Mouse (Mus musculus) c-Kit-positive CD71-negative TER-119-negative erythroid progenitor cells, embryonic 14.5 days (primary cell): ENCODE measurements around the gene Gnb1.
A peak's percentile ranks its signal among the peaks of the same experiment; 100 is the strongest.

Experiments
- DNase-seq: peaks from one replicate; pipeline ENCODE4 v3.0.0-alpha.2; 2013; ENCODE audit warnings: low read depth

Gnb1 gene

DNA sequence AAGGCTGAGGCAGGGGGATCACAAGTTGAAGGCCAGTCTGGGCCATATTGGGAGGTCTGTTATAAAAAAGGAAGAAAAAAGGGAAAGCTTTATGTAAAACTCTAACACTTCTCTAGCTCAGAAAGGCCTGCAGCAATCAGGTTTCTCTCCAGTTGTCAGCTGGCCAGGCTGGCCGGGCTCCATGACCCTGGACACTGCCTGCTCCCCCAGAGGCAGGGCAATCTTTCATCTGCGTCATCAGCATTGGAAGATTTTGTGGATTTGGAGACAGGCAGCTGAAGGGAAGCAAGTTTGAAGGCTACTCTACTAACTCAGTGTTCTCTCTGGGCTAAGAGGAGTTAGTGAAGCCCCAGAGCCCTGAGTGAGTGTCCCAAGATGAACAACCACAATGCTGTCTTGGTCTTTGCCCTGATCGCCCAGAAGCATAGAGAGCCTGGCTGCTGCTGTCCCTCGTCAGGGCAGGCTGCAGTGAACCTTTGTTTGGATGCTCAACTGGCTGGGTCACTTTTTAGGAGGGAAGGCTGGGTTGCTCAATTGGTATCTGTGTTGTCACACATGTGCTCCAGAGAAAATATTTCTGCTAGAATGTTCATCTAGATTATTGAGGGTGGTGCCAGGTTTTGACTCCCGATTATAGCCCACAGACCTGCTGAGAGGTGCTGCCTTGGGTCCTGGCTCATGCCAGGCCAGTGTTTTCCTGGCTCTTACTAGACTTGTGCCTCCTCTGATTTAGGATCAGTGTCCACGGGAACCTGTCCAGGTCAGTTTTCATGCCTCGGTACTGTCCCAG lies 87.4 kb downstream of the Gnb1 start:
- DNase-seq, result no peak

DNA sequence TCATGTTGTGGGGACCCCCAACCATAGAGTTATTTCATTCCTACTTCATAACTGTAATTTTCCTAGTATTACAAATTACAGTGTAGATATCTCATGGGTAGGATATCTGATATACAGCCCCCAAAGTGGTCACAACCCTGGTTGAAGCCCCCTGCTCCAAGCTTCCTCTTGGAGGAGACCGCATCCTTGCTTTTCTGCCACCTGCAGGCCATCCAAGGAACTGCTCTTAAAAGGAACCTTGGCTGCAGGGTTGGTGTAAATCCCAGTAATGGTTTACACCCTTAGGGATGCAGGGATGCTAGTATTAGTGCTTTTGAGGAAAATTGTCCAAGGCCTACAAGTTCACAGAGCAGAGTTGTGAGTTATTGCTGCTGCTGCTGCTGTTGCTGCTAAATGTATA lies 89.3 kb downstream of the Gnb1 start:
- DNase-seq, result no peak

DNA sequence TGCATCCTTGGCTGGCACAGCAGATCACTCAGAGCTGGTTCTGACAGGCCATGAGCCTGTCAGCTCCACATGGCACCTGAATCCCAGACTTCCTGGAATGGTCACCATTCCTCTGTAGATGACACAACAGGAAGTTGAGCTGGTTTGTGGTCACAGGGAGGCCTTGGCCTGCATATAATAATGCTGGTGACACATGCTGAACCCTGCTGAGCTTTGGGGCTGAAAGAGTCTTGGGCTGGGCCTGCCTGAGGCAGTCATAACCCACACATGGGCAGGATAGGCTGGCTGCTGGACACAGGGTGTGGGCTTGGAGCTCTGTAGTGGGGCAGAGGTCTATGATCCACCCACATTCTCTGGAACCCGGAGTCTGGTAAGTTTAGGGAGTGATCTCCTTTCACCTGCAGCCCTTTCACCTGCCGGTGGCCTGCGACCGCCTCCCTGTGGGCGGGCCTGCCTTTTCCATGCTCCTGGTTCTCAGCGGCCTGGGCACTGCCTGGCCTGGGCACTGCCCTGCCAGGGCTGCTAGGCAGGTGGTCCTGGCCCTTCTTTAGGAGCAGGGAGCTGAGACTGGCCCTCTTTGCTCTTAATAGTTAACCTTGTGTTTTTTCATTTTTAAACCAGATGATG lies 91.2 kb downstream of the Gnb1 start:
- no peak for DNase-seq

DNA sequence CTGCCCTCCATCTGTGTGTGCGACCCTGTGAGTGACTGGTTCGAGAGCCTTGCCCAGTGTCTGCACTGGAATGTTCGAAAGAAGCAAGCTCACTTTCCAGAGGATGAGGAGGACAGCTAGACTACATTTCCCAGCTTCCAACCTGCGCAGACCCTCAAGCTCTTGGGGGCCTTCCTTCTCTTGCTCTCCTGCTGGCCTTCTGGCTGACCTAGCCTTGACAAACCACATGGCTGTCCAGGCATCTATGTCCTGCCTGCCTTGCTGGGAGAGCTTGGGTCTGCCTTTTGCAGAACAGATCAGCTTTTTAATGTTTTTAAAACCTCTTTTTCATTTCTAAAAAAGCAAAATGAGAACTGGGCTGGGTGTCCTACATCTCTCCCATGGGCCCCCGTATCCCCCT lies 98.2 kb downstream of the Gnb1 start:
- no peak for DNase-seq

DNA sequence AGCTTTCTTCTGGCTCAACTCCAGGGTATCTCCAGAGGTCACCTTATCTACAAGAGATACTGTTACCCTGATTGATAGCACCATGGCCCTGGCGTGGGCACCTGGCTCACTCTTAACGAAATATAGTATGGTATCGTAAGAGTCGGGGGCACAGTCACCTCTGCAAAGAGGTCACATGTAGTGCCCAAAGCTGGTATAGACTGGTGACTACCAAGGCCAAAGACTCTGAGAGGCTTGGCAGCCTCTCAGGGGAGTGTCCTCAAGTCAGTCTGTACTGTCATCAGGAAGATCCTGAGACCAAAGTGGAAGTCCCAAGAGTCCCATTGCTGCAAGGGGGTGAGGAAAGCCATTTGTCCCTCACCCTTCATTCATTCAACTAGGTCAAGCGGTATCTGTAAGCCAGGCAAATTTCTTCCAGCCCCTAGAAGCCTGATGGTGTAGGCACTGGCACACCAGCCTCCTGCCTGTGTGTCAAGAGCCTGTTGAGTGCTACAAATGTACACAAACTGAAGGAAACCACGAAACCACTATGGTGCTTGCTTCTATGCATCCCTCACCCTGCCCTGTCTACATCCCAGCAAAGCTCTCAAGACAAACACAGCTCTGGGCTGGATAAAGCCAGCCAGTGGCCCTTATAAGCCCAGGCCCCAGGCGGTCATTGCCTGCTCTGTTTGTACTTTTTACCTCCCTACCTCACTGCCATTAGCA lies 100.0 kb downstream of the Gnb1 start:
- DNase-seq, result no peak

DNA sequence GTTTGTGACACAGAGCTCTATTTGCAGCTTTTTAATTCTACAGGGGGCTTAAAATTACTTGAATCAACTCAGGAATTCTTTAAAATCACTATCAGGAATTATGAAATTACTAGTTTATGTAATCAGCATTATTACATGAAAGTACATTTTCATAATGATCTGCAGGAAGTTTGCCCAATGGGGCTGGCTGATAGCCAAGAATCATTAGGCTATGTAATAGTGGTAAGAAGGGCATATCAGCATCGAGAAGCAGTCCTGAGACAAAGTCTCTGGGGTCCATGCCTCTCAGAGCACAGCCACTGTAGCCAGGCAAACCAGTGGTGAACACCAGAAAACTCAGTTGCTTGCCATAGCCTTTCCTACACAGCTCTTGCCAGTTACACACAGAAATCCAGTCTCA lies 102.6 kb downstream of the Gnb1 start:
- no peak for DNase-seq

DNA sequence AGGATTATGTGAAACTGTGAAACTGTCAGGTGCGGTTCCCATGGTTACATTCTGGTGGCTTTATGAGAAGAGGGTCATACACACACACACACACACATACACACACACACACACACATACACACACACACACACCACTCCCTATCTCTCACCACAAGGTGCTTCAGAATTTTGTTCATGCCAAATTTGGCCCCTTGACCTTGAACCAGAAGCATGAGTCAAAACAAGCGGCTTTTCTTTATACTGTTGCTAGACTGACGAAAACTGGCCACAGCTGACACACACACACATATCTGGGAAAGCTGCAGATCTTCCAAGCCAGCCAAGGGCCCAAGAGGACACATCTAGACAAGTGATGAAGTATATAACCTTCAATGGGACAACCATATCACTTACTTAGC lies 104.6 kb downstream of the Gnb1 start:
- no peak for DNase-seq

DNA sequence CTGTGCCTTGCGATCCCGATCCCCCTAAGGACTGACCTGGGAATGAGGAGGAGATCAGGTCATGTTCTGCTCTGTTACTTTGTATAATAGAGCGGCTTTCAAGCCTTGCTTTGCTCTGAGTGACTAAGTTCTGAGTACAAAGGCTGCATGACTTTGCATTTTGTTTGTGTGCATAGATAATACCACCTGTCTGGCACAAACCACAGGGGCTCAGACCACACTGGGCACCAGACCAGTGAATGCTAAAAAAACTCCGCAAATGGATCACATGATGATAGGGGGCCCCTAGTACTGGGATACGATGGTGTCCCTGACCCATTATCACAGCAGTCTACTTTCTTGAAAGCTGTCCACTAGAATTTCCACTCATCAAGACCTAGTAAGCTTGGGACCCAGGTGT lies 105.4 kb downstream of the Gnb1 start:
- DNase-seq, result no peak

DNA sequence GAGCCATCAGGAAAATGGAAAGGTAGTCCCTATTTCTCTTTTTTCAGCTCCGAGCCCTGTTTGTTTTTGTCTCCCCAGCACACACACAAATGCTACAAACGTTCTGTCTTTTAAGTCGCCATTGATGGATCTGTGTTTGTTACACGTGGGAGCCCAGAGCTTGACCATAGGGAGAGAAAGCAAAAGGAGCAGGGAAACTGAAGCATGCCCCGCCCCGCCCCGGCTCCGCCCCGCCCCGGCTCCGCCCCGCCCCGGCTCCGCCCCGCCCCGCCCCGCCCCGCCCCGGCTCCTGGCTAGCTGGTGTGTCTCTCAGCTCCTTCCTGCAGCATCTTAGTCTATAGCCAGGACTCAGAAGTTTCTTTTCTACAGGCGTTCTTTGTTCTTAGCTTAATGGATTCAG lies 107.4 kb downstream of the Gnb1 start:
- no peak for DNase-seq

DNA sequence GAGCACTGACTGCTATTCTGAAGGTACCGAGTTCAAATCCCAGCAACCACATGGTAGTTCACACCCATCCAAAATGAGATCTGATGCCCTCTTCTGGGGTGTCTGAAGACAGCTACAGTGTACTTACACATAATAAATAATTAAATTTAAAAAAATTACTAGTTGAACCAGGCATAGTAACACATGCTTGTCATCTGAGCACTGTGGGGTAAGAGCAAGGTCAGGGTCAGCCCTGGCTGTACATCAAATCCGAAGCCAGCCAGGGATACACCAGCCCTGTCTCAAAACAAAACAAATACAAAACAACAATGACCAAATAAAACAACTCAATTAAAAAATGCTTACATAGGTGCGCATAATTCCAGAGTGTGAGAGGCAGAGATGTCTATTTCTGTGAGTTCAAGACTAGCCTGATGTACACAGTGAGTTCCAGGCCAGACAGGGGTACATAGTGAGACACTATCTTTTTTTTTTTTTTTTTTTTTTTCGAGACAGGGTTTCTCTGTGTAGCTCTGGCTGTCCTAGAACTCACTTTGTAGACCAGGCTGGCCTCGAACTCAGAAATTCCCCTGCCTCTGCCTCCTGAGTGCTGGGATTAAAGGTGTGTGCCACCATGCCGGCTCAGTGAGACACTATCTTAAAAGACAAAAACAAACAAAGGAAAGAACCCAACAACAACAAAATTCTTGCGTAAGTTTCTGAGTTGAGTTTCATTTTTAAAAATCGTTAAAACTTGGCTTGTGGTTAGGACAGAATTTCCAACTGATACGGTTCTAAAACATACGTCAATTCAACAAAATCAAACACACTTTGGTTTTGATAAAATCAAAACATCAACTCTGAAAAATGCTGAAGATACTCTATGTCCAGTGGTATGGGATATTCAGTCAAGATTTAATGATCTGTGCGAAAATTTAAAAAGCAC lies 109.0 kb downstream of the Gnb1 start:
- DNase-seq, result no peak

DNA sequence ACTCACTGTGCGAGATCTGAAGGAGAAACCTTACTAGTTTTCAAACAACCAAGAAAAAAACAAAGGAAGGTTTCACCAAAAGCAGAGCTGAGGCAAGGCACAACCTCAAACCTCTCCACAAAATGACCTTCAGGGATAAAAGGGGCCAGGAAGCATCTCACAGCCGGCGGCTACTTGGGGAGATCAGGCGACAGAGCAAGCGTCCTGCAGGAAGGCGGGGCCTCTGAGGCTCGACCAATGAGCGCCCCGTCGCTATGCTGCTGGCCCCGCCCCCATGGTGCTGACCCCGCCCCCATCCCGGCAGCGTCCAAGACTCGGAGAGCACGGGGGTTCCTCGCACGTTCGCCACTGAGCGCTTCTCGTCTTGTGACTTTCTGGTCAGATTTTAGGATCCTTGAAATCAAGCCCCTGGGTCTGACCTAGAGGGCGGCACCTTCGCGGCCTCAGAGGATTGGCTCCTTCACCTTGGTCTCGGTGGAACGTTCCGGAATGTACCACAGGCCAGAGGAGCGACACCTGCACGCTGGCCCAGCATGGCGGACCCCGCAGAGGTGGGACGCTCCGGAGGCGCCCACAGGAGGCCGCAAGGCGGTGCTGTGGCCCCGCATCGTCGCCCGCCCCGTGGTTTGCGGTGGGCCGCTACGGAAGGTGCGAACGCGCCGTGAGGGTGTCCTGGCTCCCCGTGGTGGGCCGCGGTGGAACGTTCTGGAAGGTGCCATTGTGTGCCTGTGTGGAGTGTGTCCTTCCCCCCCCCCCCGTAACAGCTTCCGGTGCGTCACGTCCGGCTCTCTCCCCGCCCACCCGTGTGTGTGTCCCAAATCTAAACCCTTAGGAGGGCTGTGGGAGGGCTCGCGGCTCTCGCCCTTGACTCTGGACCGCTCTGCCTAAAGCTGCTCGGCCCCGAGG lies 110.2 kb downstream of the Gnb1 start, which contains the start of gene Slc35e2:
Gene Slc35e2 (plus strand): TSS at position 326 of the 906 bp plus-strand sequence.
- DNase-seq, result peak; percentile 91

DNA sequence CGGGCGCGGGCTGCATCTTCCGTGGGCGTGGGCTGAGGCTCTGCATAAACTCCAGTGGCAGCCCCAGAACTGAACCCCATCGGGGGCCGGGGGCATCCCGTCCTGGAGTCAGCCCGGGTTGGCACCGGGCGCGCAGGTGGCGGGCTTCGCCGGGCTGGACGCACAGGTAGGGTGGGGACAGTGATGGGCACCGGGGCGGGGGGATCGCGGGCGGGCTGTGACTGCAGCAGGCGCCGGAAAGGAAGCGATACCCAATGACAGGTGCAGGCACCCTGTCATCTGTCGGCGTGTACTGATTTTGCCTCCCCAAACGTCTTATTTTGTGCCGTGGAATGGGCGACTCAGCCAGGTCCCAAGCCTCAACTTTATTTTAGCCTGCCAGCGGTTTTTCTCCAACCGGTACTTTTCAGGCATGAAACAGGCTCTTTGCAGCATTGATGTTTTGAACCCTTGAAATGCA lies 110.9 kb downstream of the Gnb1 start:
- DNase-seq, result no peak

DNA sequence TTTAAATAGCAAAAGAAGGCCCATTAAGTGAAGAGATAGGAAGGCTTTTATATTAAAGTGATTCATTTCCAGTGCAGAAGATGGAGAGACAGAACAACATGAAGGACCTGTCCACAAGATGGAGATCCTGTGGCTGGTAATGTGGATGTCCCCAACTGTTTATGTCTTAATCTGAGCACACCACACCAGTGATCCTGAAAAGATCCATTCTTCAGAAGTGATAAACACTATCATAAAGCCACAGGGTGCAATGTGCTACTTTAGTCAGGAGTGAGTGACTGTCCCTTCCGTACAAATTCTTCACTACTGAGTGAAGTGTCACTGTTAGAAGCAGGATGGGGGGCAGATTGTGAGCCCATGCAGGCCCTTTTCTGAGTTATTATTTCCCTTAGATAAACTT lies 111.6 kb downstream of the Gnb1 start:
- DNase-seq, result no peak

DNA sequence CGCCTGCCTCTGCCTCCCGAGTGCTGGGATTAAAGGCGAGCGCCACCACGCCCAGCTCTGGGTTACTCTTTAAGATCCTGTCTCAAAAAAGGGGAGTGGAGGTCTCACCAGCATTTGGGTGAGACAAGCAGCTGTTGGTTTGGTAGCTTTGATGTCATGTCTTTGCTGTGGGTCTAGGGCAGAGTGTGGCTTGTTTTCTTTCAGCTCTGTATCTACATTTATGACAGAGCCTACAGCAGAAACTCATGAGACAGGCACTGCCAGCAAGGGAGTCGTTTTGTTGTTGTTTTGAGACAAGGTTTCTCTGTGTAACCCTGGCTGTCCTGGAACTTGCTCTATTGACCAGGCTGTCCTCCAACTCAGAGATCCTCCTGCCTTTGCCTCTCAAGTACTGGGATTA lies 112.6 kb downstream of the Gnb1 start:
- DNase-seq, result no peak

DNA sequence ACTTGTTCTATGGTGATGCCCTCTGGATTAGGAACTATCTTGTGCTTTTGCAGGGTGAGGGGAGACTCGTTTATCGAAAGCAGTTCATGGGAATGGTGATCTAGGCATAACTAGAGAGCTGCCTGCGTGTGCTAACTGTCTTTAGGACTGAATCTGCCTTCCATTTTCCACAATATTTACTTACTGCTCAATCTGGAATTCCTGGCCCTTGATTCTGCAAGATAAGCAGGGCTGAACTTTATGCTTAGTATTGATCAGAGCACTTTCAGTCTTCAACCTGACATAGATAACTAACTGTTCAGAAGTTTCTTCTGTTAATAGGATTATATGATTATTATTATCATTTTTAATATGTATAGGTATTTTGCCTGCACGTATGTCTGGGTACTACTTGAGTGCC lies 114.0 kb downstream of the Gnb1 start:
- DNase-seq, result no peak

DNA sequence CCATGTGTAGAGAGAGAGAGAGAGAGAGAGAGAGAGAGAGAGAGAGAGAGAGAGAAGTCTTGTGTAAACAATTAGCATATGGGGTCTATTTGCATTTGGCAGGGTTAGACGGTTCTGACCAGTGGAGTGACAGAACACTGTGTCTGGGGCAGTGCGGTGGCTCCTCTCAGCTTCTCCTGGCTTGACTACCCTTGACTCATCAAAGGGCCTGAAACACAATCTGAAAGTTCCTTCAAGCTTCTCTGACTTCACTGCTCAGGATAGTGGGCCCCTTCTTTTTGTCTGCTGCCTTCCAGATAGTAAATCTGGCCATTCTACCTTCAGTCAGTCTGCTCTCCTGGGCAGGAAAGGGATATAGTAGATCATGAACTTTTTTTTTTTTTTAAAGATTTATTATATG lies 115.7 kb downstream of the Gnb1 start:
- DNase-seq, result no peak
